Mouse (Mus musculus) activated CD4-positive, CD25-positive, alpha-beta regulatory T cell, adult 4 months (primary cell): Measurements from ENCODE around the gene Fbxo2. TPM values are rescaled to one million over a fixed set of nuclear protein-coding genes. Genes with fewer than 3 reads are reported as not detected.
A peak's percentile ranks its signal among the peaks of the same experiment; 100 is the strongest.
"Not testable (repeated sequence)": the region's sequence is repeated elsewhere in the genome, so short reads cannot be mapped to it uniquely, and the experiment has no call there.

Source experiments
- ATAC-seq: one replicate; pipeline ENCODE4 v1.8.0; 2017
- polyA plus RNA-seq, 2 experiments: library from polyadenylated mRNA; unstranded; fragments of 100-300 nt; shearing (Covaris generic); gene quantifications; one replicate each; pipeline ENCODE4 v1.2.1; 2017

Fbxo2 gene
- polyA plus RNA-seq, 2 experiments from 2014 or later, result not detected

DNA sequence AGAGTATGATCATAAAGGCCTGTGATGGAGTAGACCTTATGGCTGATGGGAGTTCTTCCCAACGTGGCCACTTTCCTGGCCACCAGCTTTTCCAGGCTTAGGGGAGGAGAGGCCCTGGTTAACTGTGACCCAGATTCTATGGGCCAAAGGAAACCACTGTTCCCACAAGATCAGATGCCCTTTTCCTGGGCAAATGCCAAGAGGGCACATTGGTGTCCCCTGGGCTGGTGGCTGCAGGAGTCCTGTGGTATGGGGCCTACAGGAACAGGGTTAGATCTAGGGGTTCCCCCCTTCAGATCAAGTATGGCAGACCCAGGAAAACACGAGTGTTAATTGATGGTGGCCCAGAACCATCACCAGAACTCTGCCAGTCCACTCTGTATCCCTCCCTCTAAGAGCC is 12.7 kb upstream of the Fbxo2 start:
- no peak for ATAC-seq

DNA sequence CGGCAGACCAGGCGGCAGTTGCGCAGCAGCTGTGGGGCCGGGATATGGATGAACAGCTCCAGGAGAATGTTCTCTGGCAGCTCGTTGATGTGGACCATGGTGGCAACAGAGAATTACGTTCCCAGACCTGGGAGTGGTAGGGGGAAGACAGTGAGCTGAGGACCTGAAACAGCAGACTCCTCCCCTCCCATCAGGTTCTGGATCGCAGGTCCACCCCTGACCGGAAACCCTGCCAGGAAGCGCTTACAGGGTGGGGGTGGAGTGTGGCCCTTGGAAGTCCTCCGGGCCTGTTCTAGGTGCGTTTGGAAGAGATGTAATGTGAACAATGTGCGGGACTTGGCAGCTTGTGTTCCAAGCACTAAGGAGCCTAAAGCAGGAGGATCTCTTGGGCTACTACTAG is 10.9 kb upstream of the Fbxo2 start:
- no peak for ATAC-seq

DNA sequence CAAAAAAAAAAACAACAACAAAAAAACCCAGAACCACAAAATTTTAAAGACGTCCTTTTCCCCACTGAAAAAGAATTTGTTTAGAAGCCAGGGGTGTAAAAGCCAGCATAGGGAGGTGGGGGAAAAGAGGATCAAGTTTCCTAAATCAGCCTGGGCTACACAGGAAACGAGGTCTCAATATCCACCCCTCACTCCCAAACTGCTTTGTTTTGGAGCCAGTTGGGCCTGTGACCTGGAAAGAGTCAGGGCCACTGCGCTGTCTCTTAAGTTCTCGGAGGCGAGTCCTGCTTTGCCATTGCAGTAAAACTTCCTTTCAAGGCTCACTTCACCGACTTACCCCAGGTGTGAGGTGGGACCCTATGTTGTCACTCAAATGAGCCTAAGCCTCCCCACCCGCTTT is 10.2 kb upstream of the Fbxo2 start:
- ATAC-seq, result no peak

DNA sequence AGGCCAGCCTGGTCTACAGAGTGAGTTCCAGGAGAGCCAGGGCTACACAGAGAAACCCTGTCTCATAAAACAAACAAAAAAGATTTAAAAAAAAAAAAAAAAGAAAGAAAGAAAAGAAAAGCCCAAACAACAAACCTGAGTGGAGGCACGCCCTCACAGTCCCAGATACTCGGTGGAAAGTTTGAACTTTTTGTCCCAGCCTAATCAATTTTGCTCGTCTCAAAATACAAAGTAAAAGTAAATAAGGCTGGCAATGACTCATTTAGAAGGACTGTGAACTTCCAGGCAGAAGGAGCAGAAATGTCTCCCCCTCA is 9.5 kb upstream of the Fbxo2 start:
- no peak for ATAC-seq

DNA sequence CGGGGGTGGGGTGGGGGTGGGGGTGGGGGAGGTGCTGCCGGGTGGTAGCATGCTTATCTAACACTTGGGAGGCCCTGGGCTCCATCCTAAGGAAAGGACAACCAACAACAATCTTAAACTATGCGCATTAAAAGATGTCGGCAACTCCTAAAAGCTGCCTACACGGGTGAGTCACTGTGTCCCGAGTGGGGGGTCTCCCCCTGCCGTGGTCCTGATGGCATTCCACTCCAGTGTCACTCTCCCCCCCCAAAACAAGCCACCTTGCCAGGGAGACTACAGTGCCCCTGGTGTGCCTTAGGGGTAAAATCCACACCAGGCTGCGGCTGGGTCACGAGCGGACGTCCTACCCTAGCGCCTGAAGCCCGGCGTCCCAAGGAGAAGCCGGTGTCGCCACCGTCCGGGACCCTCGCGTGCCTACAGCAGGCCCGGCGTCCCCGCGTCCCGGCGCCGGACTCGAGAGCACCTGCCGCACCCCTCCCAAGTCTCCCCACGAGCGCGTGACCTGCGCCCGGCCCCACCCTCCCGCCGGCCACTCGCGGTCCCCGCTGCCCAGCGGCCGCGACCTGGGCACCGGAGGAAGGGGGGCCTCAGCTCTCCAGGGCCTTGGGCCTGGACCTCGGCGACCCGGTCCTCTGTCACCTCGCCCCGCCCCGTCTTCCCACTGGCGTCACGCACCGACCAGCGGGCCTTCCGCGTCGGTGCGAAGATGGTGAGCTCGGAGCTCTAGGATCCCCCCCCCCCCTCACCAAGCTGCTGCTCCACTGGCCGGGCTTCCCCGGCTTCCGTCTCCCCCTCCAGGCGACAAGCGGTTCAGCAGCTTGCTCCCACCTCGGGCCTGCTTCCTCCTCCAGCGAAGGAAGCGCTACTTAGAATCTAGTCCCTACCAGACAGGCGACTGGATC is 8.9 kb upstream of the Fbxo2 start, which contains the start of gene Fbxo6:
Gene Fbxo6 (minus strand): TSS at position 874 of the 902 bp plus-strand sequence.
- peak; percentile 94 for ATAC-seq

DNA sequence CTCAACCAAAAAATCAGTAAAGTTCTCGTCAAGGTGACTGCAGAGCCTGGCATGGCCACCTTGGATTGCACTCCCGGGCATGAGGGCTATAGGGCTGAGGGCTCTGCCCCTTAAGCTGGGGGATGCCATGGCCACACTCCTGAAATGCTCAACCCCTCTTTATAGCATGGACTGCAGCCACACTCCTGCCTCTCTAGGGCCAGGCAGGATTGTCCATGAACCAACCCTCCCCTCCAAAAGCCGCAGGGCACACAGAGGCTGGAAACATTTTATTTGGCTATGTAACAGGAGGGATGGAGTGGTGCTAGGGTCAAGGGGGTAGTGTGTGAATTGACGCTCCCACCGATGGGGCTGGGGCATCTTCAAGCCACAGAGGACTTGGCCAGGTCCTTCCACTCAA is 7.9 kb upstream of the Fbxo2 start:
- no peak for ATAC-seq

DNA sequence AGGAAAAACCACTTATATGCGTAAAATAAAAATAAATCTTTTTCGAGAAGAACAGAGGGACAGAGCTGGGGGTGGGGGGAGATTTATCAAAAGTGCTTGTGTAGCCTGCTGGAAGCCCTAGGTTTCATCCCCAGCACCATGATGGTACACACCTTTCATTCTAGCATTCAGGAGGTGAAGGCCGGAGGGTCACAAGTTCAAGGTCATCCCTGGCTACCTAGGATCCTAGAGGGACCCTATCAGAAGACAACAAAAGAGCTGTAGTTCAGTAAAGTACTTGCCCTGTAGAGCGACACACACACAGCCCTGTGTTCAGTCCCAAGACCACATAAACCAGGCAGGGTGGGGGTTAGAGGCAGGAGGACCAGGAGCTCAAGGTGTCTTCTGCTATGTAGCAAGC is 6.4 kb upstream of the Fbxo2 start:
- ATAC-seq, result no peak

DNA sequence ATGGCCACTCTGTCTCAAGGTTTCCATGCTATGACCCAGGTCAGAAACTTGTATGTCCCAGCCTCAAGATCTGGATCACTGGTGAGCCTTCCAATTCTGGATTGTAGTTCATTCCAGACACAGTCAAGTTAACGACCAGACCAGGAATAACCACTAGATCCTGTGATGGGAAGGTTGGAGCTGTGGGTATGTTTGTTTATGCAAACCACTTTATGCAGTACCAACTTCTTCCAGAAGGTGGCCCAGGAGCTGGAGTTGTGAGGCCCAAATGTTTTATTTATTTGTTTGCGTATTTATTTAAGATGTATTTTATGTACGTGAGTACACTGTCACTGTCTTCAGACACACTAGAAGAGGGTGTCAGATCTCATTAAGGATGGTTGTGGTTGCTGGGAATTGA is 5.4 kb upstream of the Fbxo2 start:
- ATAC-seq, result no peak

DNA sequence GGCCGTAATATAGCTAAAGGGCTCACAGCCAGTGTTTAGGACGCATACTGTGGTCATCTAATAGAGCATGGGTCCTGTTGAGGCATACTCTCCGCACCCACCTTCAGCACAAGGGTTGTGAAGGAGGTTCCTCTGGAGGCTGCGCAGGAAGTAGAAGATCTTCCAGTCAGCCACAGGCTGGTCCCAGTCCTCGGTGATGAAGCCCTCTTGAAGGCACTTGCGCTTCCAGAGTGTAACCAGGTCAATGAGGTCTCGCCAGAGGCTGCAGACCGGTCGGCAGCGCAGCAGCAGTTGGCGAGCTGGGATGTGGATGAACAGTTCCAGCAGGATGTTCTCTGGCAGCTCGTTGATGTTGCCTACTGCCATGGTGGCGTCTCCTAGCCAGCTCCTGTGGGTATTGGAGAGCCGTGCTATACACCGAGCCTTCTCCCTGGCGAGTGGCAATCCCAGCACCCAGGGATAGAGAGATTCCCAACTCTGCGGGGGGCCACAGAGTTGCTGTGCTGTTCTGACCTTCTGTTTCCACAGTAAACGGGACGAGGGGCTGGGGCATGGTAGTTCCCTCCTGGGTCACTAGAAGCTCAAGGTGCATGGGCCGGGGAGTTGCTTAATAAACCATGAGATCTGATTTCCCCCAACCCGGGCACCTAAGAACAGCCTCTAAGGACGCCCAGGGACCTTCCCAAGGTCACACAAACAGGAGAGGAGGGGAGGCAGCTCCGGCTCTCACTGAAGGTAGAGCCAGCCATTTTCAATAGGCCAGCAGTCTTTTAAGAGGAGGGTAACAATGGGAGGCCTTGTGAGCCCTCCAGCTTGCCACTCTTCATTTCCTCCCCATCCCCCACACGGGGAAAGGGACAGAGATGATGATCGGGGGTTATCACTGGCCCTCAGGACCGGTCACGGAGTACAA is 1.7 kb upstream of the Fbxo2 start:
- ATAC-seq, result no peak

DNA sequence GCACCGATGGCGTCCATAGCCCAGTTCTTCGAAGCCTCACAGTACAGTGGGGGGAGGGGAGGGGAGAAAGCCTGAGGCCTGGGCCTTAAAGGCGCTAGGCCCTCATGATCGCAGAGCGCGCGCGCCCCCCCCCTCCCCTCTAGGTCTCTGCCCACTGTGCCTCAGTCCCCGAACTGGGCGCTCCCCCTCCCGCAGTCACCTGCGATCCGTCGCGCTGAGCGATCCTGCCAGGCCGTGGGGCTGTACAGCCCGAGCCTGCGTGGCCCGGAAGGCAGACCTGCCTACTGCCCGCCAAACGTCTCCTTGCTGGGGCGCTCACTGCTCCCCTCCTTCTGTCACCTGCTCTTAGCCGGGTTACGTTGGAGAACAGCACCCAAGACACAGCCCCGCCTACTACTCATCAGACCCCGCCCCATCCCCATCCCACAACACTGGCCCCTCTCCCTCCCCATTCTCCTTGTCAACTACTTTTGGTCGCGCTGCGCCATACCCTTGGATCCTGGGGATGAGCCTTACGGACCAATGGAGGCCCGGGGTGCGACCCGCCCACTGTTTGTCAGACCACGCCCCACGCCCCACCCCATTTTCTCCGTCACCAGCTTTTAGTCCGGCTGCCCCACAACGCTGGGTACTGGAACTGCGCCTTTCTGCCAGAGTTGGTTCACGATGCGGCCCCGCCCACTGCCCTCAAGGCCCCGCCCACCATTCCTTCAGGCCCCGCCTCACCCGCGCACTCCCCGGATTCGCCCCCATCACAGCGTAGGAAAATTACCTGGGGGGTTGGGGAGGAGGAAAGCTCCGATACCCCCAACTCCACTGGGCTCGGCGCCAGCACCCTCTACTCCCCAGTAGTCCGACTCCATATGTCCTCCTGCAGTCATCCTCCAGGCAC is 631 bp upstream of the Fbxo2 start:
- ATAC-seq, result peak; percentile 78

DNA sequence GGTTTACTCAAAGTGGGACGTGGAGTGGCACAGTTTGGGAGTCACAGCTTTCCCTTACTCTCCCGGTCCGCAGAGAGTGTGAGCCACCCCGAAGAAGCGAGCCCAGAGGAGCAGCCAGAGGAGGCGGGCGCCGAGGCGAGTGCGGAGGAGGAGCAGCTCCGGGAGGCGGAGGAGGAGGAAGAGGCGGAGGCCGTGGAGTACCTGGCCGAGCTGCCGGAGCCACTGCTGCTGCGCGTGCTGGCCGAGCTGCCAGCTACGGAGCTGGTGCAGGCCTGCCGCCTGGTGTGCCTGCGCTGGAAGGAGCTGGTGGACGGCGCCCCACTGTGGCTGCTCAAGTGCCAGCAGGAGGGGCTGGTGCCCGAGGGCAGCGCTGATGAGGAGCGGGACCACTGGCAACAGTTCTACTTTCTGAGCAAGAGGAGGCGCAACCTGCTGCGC is 3.6 kb downstream of the Fbxo2 start:
- peak; percentile 44 for ATAC-seq

DNA sequence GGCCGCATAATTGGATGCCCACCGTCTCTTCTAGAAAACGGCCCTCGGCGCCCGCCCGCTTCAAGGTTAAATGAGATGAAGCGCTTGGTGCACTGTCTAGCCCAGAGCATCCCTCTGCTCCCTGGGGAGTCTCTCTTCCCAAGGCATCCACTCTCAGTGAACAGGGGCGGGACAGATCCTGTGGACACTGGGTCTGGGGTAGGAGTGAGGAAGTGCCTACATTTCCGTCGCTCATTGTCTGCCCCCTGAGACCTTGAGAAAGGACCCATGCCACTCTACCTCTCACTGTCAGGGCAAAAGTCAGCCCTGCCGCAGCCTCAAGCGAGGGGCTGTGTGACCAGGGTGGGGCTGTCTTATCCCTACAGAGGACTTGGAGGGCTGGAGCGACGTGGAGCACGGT is 4.0 kb downstream of the Fbxo2 start:
- no peak for ATAC-seq

DNA sequence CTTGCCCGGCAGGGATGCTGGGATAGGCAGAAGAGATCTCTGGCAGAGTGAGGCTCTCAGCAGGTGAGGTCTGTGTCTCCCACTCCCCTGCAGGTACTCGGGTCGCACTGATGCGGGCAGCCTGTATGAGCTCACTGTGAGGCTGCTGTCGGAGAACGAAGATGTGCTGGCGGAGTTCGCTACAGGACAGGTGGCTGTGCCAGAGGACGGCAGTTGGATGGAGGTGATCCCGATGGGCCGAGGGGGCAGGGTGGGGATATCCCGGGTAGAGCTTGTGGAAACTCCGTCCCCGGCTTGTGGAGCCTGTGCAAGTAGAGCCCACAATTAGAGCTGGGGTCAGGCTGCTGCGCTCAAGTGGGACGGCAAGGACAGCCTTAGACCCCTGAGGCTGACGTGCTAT is 5.1 kb downstream of the Fbxo2 start:
- ATAC-seq, result no peak

DNA sequence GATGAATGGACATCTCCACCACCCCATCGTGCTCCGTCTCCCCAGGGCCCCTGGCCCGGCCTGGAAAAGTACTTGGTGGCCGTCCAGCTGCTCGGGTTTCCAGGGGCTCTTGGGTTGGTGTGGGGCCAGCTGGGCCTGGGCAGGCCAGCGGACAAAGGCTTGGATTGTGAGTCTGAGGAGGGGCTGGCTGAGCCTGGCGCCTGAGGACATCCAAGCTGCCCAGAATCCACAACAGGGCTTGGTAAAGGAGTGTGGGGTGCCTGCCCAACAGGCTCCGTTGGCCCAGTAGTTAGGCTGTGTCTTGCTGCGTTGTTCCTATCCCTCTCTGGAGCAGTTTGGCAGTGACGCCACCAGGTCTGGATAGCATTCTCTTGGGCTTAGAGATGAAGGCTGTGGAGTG is 6.0 kb downstream of the Fbxo2 start:
- no peak for ATAC-seq

DNA sequence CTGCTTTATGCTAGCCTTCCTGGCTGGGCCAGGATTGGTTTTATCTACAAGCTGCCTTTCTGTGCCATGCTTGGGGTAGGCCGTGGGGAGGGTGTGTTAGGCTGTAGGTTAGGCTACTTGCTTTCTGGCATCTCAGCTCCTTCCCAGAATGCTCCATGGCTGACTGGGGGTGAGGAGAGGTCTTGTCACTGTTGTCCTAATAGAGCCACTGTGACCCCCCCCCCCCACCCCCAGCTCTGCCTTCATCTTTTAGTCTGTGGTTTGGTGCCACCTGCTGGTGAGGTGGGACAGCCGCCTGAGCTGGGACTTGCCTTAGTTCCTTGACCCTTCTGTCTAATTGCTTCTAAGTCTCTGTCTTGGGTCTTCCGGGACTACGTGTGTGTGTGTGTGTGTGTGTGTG is 6.6 kb downstream of the Fbxo2 start:
- ATAC-seq, result no peak

DNA sequence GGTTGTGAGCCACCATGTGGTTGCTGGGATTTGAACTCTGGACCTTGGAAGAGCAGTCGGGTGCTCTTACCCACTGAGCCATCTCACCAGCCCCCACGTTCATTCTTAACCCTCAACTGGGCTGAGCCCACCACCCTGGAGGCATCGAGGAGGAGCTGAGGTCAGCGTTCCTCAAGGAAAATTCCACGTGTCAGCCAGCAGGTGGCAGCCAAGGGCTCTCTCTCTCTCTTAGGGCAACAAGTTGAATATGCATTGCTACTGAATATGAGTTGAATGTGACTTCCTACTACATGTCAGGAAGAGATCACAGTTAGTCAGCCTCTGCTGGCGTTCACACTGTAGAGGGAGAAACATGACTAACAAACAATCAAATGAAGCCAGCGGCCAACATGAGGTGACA is 7.9 kb downstream of the Fbxo2 start:
- peak; percentile 65 for ATAC-seq

DNA sequence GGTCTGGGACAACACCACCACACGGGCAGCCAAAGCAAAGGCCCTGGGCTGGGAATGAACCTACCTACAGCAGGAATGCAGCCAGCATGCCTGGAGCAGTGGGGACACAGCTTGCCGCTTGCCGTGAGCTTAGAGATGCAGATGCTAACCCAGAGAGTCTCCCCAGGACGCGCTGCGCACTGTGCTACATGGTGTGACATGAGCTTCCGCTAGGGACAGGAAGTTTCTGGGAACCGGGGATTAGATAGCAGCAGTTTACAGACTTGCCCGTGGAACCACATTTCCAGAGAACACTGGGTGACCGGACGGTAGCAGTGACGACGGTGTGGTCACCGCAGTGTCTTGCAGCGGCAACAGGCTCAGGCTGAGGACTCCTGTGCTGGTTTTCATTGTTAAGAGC is 9.2 kb downstream of the Fbxo2 start:
- no peak for ATAC-seq

DNA sequence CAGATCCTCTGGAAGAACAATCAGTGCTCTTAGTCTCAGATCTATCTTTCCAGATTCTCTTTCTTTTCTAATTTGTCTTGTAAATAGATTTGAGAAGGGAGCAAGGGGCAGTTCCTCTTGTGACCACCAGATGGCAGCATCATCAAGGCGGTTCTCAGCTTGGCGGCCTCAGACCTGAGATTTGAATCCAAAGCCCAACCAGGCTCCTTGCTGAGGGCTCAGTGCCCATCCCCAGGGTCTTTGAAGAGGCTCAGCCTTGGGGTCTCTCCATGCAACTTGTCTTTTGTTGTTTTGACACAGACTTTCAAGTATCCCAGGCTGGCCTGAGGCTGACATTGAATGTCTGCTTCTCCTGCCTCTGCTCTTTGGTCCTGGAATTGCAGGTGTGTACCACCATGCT is 10.4 kb downstream of the Fbxo2 start:
- peak; percentile 47 for ATAC-seq

DNA sequence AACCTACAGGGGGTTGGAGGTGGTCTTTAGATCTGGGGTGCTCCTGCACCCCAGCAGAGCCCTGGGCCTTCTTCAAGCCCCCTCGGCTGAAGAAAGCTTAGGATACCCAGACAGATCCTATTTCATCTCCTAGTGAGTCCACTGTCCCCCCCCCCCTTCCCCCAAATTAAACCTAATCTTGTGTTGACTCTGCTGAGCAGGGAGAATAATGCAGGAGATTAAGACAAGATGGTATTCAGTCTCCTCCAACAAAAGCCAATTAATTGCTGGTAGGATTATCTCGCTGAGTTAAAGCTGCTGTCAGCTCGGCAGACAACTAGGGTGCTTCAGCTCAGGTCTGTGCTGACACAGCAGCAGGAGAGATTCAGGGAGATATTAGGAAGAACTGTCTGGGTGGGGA is 10.8 kb downstream of the Fbxo2 start:
- ATAC-seq, result no peak

DNA sequence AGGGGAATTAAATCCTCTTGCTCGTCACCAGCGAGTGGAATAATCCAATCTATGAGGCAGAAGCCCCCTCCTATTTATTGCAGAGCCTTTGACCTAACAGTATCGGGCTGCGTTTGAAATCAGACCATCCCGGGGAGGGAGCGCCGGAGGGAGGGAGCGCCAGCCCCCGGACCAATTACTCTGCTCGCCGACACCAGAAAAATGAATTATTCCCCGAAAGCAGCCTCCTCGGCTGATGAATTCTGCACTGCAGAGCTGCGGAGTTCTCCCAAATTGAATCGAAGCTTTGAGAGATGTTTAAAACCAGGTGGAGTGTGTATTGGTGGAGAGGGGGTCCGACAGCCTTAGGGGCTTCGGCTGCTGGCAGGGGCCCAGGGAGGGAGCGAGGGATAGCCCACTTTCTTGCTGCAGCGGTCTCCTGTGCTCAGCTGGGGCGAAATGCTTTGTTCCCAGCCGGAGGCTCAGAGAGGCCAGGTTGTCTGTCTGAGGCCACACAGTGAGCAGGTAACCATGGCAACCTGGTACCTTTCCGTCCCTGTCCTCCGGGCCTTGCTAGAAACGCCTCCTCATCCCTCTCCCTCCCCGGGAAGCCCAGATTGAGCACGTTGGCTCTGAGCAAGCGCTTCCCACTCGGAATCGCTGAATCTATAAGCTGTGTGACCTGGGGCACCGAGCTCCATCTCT is 13.5 kb downstream of the Fbxo2 start:
- ATAC-seq, result no peak

DNA sequence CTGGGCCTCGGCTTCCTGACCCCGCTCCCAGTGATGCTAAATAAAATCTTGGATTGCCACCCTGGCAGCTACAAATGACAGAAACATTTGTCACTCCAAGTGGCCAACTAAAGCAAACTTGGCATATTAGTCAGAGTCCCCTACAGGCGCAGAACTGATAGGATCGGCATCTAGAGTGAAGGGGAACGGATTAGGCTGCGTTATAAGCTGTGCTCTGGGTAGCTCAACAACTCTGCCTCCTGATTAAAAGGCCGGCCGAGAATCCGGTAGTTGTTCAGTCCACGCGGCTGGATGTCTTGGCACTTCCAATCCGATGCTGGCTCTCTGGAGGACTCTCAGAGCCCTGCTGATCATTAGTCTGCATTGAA is 14.1 kb downstream of the Fbxo2 start:
- no peak for ATAC-seq

DNA sequence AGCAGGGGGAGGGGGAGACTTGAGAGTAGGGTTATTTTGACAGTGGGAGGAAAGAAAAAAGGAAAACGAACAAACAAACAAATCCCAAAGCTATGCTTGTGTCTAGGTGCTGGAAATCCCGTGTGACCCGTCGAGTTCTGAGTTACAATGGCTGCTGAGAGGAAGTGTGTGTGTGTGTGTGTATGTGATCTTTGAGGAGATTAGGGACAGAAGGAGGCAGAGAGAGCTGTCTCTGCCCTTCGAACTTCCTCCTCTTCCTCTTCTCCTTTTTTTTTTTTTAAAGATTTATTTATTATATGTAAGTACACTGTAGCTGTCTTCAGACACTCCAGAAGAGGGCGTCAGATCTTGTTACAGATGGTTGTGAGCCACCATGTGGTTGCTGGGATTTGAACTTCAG is 16.2 kb downstream of the Fbxo2 start:
- not testable (repeated sequence) for ATAC-seq
